Mouse (Mus musculus): ENCODE measurements around the gene Mocs2. TPM values are rescaled to one million over a fixed set of nuclear protein-coding genes. Genes with fewer than 3 reads are reported as not detected.

Gene Mocs2
- 100 to 1,000 TPM in 1 of 2 experiments, 10 to 100 TPM in 1; 77.0 to 122 TPM for total RNA-seq (2021)

GRCm38 (mm10) chr13:114817751-114818360 lies at the start of gene Mocs2:
TSS of gene Mocs2 (plus strand) at chr13:114818236.
- DNase-seq (ENCODE audit: low spot score in 2 of 2), result peak; percentile 89 to 91
- intact Hi-C loops (cut with DNase I), result no loop called here

GRCm38 (mm10) chr13:114791511-114791910 lies 26.5 kb upstream of the Mocs2 start:
- DNase-seq (ENCODE audit: low spot score in 2 of 2), result peak in 1 of 2 experiments; percentile 17
- intact Hi-C loops (cut with DNase I), result loop anchor here (10.0 kb wide), 2 partner anchors 717 to 1097 kb away; no protein-coding TSS in a partner anchor

GRCm38 (mm10) chr13:114793250-114794030 lies 24.6 kb upstream of the Mocs2 start:
- peak; percentile 76 to 84 for DNase-seq (ENCODE audit: low spot score in 2 of 2)
- intact Hi-C loops (cut with DNase I), result loop anchor here (1.0 to 10.0 kb wide), 4 partner anchors 719 to 1099 kb away; no protein-coding TSS in a partner anchor

GRCm38 (mm10) chr13:114801857-114802256 lies 16.2 kb upstream of the Mocs2 start:
- intact Hi-C loops (cut with DNase I), result no loop called here
- no peak for DNase-seq (ENCODE audit: low spot score in 2 of 2)

- intact Hi-C loops (cut with DNase I), result no loop called here
- no peak for DNase-seq (ENCODE audit: low spot score in 2 of 2)
Observed at GRCm38 (mm10) chr13:114802971-114803370, 15.1 kb upstream of the Mocs2 start.

- intact Hi-C loops (cut with DNase I), result no loop called here
- DNase-seq (ENCODE audit: low spot score in 2 of 2), result no peak
Observed at GRCm38 (mm10) chr13:114809624-114810210, 8.3 kb upstream of the Mocs2 start.

- intact Hi-C loops (cut with DNase I), result no loop called here
Observed at GRCm38 (mm10) chr13:114818513-114818912, 477 bp downstream of the Mocs2 start.

GRCm38 (mm10) chr13:114822871-114823270 lies 4.8 kb downstream of the Mocs2 start:
- no peak for DNase-seq (ENCODE audit: low spot score in 2 of 2)
- intact Hi-C loops (cut with DNase I), result no loop called here

More at GRCm38 (mm10) chr13:114818513-114818912, 477 bp downstream of the Mocs2 start:
- peak; percentile 9 to 23 for DNase-seq (ENCODE audit: low spot score in 2 of 2)

- DNase-seq (ENCODE audit: low spot score in 2 of 2), result no peak
- intact Hi-C loops (cut with DNase I), result no loop called here
Observed at GRCm38 (mm10) chr13:114825377-114825855, 7.4 kb downstream of the Mocs2 start.

GRCm38 (mm10) chr13:114831367-114831833 lies 13.4 kb downstream of the Mocs2 start:
- intact Hi-C loops (cut with DNase I), result loop anchor here (1.0 kb wide), 1 partner anchor 133 kb away; no protein-coding TSS in a partner anchor
- peak in 1 of 2 experiments; percentile 16 for DNase-seq (ENCODE audit: low spot score in 2 of 2)

- no peak for DNase-seq (ENCODE audit: low spot score in 2 of 2)
- intact Hi-C loops (cut with DNase I), result no loop called here
Observed at GRCm38 (mm10) chr13:114832761-114833160, 14.7 kb downstream of the Mocs2 start.

GRCm38 (mm10) chr13:114833351-114833750 lies 15.3 kb downstream of the Mocs2 start:
- no peak for DNase-seq (ENCODE audit: low spot score in 2 of 2)
- intact Hi-C loops (cut with DNase I), result no loop called here

GRCm38 (mm10) chr13:114834580-114834979 lies 16.5 kb downstream of the Mocs2 start:
- intact Hi-C loops (cut with DNase I), result no loop called here
- DNase-seq (ENCODE audit: low spot score in 2 of 2), result no peak

GRCm38 (mm10) chr13:114837061-114837460 lies 19.0 kb downstream of the Mocs2 start:
- no peak for DNase-seq (ENCODE audit: low spot score in 2 of 2)
- intact Hi-C loops (cut with DNase I), result loop anchor here (5.0 kb wide), 1 partner anchor 1880 kb away; no protein-coding TSS in a partner anchor

- peak; percentile 48 to 74 for DNase-seq (ENCODE audit: low spot score in 2 of 2)
- intact Hi-C loops (cut with DNase I), result loop anchor here (5.0 kb wide), 1 partner anchor 1879 kb away; no protein-coding TSS in a partner anchor
Observed at GRCm38 (mm10) chr13:114838535-114838990, 20.5 kb downstream of the Mocs2 start.

GRCm38 (mm10) chr13:114839098-114839497 lies 21.1 kb downstream of the Mocs2 start:
- no peak for DNase-seq (ENCODE audit: low spot score in 2 of 2)
- intact Hi-C loops (cut with DNase I), result loop anchor here (5.0 kb wide), 1 partner anchor 1878 kb away; no protein-coding TSS in a partner anchor

- intact Hi-C loops (cut with DNase I), result no loop called here
- DNase-seq (ENCODE audit: low spot score in 2 of 2), result no peak
Observed at GRCm38 (mm10) chr13:114840545-114840944, 22.5 kb downstream of the Mocs2 start.

- intact Hi-C loops (cut with DNase I), result no loop called here
- no peak for DNase-seq (ENCODE audit: low spot score in 2 of 2)
Observed at GRCm38 (mm10) chr13:114843318-114843717, 25.3 kb downstream of the Mocs2 start.

GRCm38 (mm10) chr13:114845804-114846203 lies 27.8 kb downstream of the Mocs2 start:
- intact Hi-C loops (cut with DNase I), result no loop called here

GRCm38 (mm10) chr13:114848945-114849344 lies 30.9 kb downstream of the Mocs2 start:
- DNase-seq (ENCODE audit: low spot score in 2 of 2), result no peak
- intact Hi-C loops (cut with DNase I), result no loop called here

More at GRCm38 (mm10) chr13:114845804-114846203, 27.8 kb downstream of the Mocs2 start:
- DNase-seq (ENCODE audit: low spot score in 2 of 2), result no peak

All from left cerebral cortex, postnatal 25 days (tissue).